Mouse (Mus musculus): ENCODE measurements around the gene Tmem185b.

- TF ChIP-seq CTCF (IDR thresholded peaks at IDR 0.05; ENCODE audit: extremely low read depth, insufficient read length, insufficient replicate concordance, low read depth, low read length) (no peak), POLR2A (IDR thresholded peaks at IDR 0.05; ENCODE audit: low read depth, low read length) (no peak)
These were observed 15.6 kb downstream of the Tmem185b start for GRCm38 (mm10) chr1:119541570-119541969.
